Mouse (Mus musculus): ENCODE measurements around the gene Iqgap1.
"Not testable (repeated sequence)": the region's sequence is repeated elsewhere in the genome, so short reads cannot be mapped to it uniquely, and the experiment has no call there.

Iqgap1 gene

GRCm38 (mm10) chr7:80843910-80844640, 18.3 kb upstream of the Iqgap1 start:
- in situ Hi-C loops (cut with MseI, MboI): no loop called here

- in situ Hi-C loops (cut with MseI, MboI): no loop called here
These were observed 17.4 kb upstream of the Iqgap1 start for GRCm38 (mm10) chr7:80843176-80843575.

- in situ Hi-C loops (cut with MseI, MboI): no loop called here
These were observed 16.4 kb upstream of the Iqgap1 start for GRCm38 (mm10) chr7:80842132-80842531.

GRCm38 (mm10) chr7:80840937-80841336, 15.2 kb upstream of the Iqgap1 start:
- in situ Hi-C loops (cut with MseI, MboI): no loop called here

- in situ Hi-C loops (cut with MseI, MboI): no loop called here
These were observed 14.5 kb upstream of the Iqgap1 start for GRCm38 (mm10) chr7:80840241-80840640.

GRCm38 (mm10) chr7:80839755-80840154, 14.0 kb upstream of the Iqgap1 start:
- in situ Hi-C loops (cut with MseI, MboI): no loop called here

- in situ Hi-C loops (cut with MseI, MboI): no loop called here
These were observed 12.5 kb upstream of the Iqgap1 start for GRCm38 (mm10) chr7:80838247-80838646.

- in situ Hi-C loops (cut with MseI, MboI): no loop called here
These were observed 12.0 kb upstream of the Iqgap1 start for GRCm38 (mm10) chr7:80837736-80838135.

GRCm38 (mm10) chr7:80835984-80836652, 10.3 kb upstream of the Iqgap1 start:
- in situ Hi-C loops (cut with MseI, MboI): no loop called here

- in situ Hi-C loops (cut with MseI, MboI): no loop called here
These were observed 8.1 kb upstream of the Iqgap1 start for GRCm38 (mm10) chr7:80833651-80834532.

- in situ Hi-C loops (cut with MseI, MboI): not testable (repeated sequence)
These were observed 7.3 kb upstream of the Iqgap1 start for GRCm38 (mm10) chr7:80832996-80833650.

GRCm38 (mm10) chr7:80832191-80832590, 6.4 kb upstream of the Iqgap1 start:
- in situ Hi-C loops (cut with MseI, MboI): no loop called here

- in situ Hi-C loops (cut with MseI, MboI): no loop called here
These were observed 4.5 kb upstream of the Iqgap1 start for GRCm38 (mm10) chr7:80830193-80830803.

GRCm38 (mm10) chr7:80828146-80828860, 2.5 kb upstream of the Iqgap1 start:
- in situ Hi-C loops (cut with MseI, MboI): no loop called here

- in situ Hi-C loops (cut with MseI, MboI): no loop called here
These were observed 1.7 kb downstream of the Iqgap1 start for GRCm38 (mm10) chr7:80823875-80824682.

- in situ Hi-C loops (cut with MseI, MboI): no loop called here
These were observed 2.5 kb downstream of the Iqgap1 start for GRCm38 (mm10) chr7:80823267-80823666.

GRCm38 (mm10) chr7:80820838-80821237, 4.9 kb downstream of the Iqgap1 start:
- in situ Hi-C loops (cut with MseI, MboI): no loop called here

GRCm38 (mm10) chr7:80816641-80817040, 9.1 kb downstream of the Iqgap1 start:
- in situ Hi-C loops (cut with MseI, MboI): no loop called here

GRCm38 (mm10) chr7:80813397-80813796, 12.4 kb downstream of the Iqgap1 start:
- in situ Hi-C loops (cut with MseI, MboI): no loop called here

- in situ Hi-C loops (cut with MseI, MboI): no loop called here
These were observed 19.4 kb downstream of the Iqgap1 start for GRCm38 (mm10) chr7:80806331-80806730.
